Mouse (Mus musculus) natural killer cell, adult 2 months (primary cell): ENCODE data around the gene Siva1.

ENCODE experiments used
- DNase-seq, 2 experiments: peaks; one replicate each; pipeline ENCODE4 v3.0.0; 2022; ENCODE audit warnings: low spot score in 2 of 2

Gene Siva1

DNA sequence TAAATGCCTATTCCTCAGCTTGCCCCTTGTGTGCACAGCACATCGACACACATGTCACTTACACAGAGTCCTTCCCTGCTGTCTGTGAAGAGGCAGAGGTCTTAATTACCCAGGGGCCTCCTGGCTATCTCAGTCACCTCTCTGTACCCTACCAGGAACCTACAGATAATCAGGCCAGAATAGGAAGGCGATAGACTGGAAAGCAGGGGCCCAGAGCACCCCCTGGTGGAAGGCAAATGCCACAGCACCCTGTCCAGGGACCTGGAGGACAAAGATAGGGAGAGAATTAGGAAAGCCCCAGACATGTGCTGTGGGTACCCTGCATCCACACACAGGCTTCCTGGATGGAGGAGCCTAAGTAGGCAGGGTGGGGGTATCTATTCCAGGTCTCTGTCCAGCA, 20.7 kb upstream of the Siva1 start:
- DNase-seq = peak; percentile 57 to 67

GRCm38 (mm10) chr12:112625700-112626099, 18.8 kb upstream of the Siva1 start:
- no peak for DNase-seq

- DNase-seq = no peak
Observed at GRCm38 (mm10) chr12:112626455-112626854, 18.0 kb upstream of the Siva1 start.

- DNase-seq = peak in 1 of 2 experiments; percentile 21
Observed at GRCm38 (mm10) chr12:112627097-112627881, 17.2 kb upstream of the Siva1 start.

DNA sequence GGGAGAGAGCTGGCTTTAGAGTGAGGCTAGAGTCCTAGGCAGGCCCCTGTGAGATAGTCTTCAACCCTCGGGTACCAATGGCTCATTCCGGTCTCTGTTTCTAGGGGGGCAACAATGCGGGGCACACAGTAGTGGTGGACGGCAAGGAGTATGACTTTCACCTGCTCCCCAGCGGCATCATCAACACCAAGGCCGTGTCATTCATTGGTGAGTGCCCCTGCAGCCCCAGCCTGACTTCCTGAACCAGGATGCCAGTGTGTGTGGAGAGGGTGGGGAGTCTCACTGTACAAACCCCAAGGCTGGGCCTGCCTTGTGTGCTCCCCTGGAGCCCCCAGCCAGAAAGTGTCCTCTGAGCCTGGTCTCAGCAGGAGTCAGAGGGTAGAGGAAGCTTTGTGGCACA, 16.3 kb upstream of the Siva1 start:
- DNase-seq = peak in 1 of 2 experiments; percentile 22

- peak; percentile 51 to 61 for DNase-seq
Observed at GRCm38 (mm10) chr12:112628928-112629721, 15.4 kb upstream of the Siva1 start.

DNA sequence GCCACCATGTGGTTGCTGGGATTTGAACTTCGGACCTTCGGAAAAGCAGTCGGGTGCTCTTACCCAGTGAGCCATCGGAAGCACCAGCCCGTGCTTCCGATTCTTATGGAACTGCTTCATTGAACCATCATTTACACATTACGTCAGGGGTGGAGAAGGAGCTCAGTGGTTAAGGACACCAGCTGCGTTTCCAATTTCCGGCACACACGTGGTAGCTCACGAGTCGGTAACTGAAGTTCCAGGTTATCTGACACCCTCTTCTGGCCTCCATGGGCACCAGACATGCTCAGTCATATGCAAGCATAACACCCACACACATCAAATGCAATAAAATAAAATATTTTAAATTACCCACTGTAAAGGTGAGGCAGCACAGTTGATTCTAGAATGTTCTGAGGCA, 14.4 kb upstream of the Siva1 start:
- DNase-seq = no peak

GRCm38 (mm10) chr12:112630796-112631195, 13.7 kb upstream of the Siva1 start:
- no peak for DNase-seq

- no peak for DNase-seq
Observed at GRCm38 (mm10) chr12:112631472-112631871, 13.0 kb upstream of the Siva1 start.

- no peak for DNase-seq
Observed at GRCm38 (mm10) chr12:112632084-112632777, 12.2 kb upstream of the Siva1 start.

DNA sequence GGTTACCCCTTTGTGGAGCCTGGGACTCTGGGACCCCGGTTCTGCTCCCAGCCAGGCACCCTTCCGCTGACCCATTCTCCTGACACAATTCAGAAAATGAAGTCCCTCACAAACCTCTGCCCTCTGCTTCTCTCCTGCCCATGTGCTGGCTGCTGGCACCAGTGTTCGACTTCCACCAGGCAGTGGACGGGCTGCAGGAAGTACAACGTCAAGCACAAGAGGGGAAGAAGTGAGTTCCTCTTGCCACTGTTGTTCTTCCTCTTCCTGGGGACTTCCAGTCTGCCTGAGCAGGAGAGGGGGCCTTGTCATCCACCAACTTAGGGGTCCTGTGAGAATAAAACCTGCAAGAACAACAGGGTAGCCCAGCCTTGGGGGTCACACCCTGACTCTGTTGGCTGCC, 11.6 kb upstream of the Siva1 start:
- DNase-seq = peak in 1 of 2 experiments; percentile 20

DNA sequence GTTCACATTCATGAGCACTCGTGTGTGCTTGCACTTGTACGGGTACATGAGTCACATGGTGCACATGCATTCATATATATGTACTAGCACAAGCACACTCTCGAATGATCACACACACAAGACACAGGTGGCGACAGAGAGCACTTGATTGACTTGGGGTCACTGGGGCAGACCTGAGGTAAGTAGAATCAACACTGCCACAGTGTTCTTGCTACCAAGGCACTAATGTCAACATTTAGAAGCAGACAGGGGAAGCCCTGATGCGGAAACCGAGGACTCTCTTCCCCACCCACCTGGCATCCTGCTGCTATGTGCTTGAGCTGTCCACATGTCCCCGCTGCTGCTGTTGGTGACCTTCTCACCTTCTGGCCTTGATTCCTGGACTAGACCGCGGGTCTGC, 10.8 kb upstream of the Siva1 start:
- peak in 1 of 2 experiments; percentile 38 for DNase-seq

DNA sequence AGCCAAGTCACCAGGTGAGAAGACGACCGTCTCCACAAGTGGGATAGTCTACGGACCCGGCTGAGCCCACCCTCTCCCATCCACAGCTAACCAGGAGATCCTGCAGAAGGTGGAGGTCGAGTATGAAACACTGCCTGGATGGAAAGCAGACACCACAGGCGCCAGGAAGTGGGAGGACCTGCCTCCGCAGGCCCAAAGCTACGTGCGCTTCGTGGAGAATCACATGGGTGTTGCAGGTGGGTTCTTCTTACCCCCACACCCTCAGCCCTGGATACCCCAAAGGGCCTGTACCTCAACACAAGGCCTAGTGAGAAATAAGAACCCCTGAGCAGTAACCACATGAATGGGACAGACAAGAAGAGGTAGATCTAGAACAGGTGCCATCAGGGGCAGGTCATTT, 5.0 kb upstream of the Siva1 start:
- no peak for DNase-seq

GRCm38 (mm10) chr12:112643126-112643525, 1.4 kb upstream of the Siva1 start:
- DNase-seq = no peak

DNA sequence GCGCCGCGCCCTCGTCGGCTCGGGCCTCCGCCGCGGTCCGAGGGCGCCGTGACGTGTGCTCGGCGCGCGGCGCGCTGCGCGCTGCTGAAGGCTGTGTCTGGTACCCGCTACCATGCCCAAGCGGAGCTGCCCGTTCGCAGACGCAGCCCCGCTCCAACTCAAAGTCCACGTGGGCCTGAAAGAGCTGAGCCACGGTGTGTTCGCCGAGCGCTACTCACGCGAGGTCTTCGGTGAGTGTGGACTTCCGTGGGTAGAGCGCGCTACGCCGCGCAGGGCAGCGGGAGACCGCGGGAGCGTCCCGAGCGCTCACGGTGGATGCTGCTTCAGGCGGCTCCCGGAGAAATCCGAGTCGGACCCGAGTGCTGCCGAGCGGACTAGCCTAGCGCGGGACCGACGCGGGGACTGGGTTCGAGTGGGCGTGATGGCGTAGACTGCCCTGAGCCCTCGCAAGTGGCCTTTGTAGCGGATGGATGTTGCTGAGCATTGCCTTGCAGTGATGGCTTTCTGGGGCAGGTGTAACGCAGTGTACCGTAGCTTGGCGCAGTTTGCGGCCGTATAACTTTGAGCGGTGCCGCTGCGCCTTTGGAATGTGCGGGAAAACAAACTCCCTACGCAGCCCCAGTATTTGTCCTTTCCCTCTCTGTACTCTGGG, 502 bp downstream of the Siva1 start:
- DNase-seq = no peak

DNA sequence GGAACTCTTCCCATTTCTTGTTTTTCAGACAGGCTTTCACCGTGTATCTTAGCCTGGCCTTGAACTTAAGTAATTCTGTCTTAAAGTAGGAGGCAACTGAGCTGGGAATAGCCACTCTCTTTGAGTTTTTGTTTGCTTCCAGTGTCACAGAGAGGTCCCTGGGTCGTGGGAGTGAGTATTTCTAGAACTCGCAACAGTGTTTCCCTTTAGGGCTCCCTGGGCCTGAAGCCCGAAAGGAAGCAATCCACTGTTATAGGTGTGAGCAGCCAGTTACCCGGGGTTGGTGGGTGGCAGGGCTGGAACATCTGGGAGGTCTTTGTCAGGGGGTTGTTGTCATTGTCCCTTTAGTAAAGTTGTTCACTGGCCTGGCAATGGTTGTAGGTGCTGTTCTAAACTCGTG, 1.7 kb downstream of the Siva1 start:
- DNase-seq = no peak

DNA sequence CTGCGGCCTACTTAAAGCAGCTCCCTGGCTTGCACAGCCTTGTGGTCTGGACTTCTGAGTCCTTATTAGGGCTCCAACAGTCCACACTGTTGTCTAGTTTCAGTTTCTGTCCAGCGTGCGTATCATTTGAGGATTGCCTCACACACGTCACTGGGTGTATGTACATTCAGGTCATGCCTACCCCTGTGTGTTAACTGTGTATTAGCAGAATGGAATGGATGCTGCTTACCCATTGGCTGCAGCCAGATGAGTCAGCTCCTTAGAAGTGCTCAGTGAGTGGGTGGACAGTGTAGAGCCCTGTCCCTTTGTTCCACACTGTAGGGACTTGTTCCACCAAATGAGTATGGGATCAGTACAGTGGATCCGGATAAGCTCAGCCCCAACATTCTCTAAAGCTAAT, 3.6 kb downstream of the Siva1 start:
- no peak for DNase-seq

DNA sequence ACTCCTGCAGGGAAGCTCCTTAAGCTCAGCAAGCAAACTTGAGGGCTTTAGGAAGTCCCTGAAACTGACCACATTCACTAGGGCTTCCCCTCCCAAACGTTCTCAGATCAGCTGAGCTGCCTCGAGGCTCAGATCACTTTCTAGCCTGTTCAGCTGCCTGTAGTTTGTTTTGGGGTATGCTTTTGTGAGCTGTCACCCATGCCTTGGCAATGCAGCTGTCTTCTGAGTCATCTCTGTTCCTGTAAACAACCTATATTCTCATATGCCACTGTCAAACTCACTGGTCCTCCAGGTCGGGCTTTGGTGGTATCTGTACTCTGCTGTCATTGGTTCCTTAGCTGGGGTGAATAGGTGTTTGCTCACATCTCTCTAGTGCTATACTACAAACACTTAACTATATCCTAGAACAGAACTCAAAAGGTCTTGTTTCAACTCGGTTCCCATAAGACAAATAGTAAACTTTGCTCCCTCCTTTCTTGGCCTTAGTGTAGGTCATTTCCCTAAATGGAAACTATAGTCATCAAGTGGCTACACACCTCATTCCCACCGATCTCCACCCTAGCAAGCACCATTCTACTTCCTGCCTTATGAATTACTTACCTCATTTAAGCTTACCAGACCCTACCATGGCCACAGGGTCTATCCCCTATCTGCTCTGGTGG, 7.4 kb downstream of the Siva1 start:
- DNase-seq = no peak

- DNase-seq = peak; percentile 71 to 80
Observed at GRCm38 (mm10) chr12:112653157-112653824, 8.8 kb downstream of the Siva1 start.

- no peak for DNase-seq
Observed at GRCm38 (mm10) chr12:112654076-112654475, 9.6 kb downstream of the Siva1 start.

DNA sequence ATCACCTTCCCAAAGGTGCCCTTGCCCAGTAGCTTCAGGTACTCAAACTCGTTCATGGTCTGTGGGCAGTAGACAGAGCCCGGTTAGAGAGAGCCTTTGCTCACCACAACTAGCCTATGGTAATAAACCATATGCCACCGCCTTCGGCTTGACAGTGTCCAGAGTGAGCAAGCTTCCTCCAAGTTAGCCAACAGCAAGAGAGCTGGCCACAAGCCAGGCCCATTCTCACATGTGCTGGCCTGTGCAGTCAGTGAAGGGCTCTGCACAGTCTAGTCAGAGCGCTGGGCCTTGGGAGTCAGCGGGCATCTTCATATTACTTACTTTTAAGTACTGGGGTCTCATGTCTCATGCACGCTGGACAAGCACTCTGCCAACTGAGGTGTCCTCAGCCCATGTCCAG, 14.1 kb downstream of the Siva1 start:
- no peak for DNase-seq
